29 mouse cellular contexts compared by ENCODE assay signal in the genomic region with DNA sequence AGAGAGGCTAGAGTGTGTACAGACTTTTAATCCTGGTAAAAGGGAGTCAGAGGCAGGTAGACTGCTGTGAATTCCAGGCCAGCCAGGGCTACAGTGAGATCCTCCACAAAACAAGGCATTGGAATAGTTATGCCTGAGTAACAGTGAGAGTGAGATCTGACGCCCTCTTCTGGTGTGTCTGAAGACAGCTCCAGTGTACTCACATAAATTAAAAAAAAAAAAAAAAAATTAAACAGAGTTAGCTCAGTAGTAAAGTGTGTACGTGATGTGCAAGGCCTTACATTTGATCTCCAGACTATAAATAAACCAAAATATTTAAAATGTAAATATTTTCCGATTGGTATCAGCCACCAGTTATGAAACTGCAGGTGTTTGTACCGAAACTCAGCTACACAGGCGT. TPM values are rescaled to one million over a fixed set of nuclear protein-coding genes. Genes with fewer than 3 reads are reported as not detected.
DNase-seq lines count a peak whose midpoint lies in the region; ATAC-seq and TF ChIP-seq lines count a peak whose summit lies in the region.
"Had no signal": no experiment of that assay in that cellular context is flagged by ENCODE, and none has a peak within 500 bp of the region (broad histone marks: within the 10 kb centered on the region; RNA-seq: fewer than 3 reads in every experiment).

No protein-coding gene starts in this region.

- H3K4me2 ChIP-seq in midbrain, postnatal 0 days (ENCODE audit: low read depth, low read length, poor library complexity, severe bottlenecking) = no peak overlapping the region
- no peak overlapping the region for H3K4me2 ChIP-seq in midbrain, embryonic 14.5 days (ENCODE audit: low read length)
- H3K4me2 ChIP-seq in stomach, postnatal 0 days (replicated peaks; ENCODE audit: low read depth) = no peak overlapping the region
- H3K4me2 ChIP-seq: embryonic facial prominence, embryonic 12.5 days; embryonic facial prominence, embryonic 15.5 days; forebrain, embryonic 12.5 days; forebrain, embryonic 15.5 days; heart, embryonic 13.5 days; hindbrain, embryonic 12.5 days; hindbrain, embryonic 15.5 days; intestine, embryonic 15.5 days had no signal

- no peak overlapping the region for H3K27ac ChIP-seq in heart, adult 2 months
- H3K27ac ChIP-seq in midbrain, postnatal 0 days (ENCODE audit: low read depth, low read length) = no peak overlapping the region
- H3K27ac ChIP-seq in midbrain, embryonic 14.5 days (replicated peaks; ENCODE audit: low read depth, low read length) = no peak overlapping the region
- no peak overlapping the region for H3K27ac ChIP-seq in MEL (ENCODE audit: control insufficient read depth, low read depth, low read length)
- no peak overlapping the region for H3K27ac ChIP-seq in forebrain, embryonic 10.5 days
- no peak overlapping the region for H3K27ac ChIP-seq in stomach, postnatal 0 days (replicated peaks)
- H3K27ac ChIP-seq: embryonic facial prominence, embryonic 12.5 days; embryonic facial prominence, embryonic 15.5 days; forebrain, embryonic 12.5 days; forebrain, embryonic 15.5 days; heart, embryonic 10.5 days; heart, embryonic 13.5 days; hindbrain, embryonic 12.5 days; hindbrain, embryonic 15.5 days; intestine, embryonic 15.5 days had no signal

- no peaks in the 10 kb centered on the region for H3K79me2 ChIP-seq in heart, adult 2 months (replicated peaks; ENCODE audit: control insufficient read depth, insufficient read depth, low read length)
- H3K79me2 ChIP-seq in MEL (ENCODE audit: control insufficient read depth, insufficient read depth, low read length, poor library complexity) = peaks cover 34% of the 10 kb centered on the region

- no peaks in the 10 kb centered on the region for H3K9me3 ChIP-seq in midbrain, postnatal 0 days (ENCODE audit: low read length)
- no peaks in the 10 kb centered on the region for H3K9me3 ChIP-seq in midbrain, embryonic 14.5 days (ENCODE audit: control insufficient read depth, low read length)
- H3K9me3 ChIP-seq in MEL (replicated peaks; ENCODE audit: insufficient read depth, low read length) = no peaks in the 10 kb centered on the region
- H3K9me3 ChIP-seq in forebrain, embryonic 10.5 days = no peaks in the 10 kb centered on the region
- no peaks in the 10 kb centered on the region for H3K9me3 ChIP-seq in stomach, postnatal 0 days (ENCODE audit: control insufficient read depth, low read length)
- H3K9me3 ChIP-seq: embryonic facial prominence, embryonic 12.5 days; embryonic facial prominence, embryonic 15.5 days; forebrain, embryonic 12.5 days; forebrain, embryonic 15.5 days; G1E; heart, embryonic 10.5 days; heart, embryonic 13.5 days; hindbrain, embryonic 12.5 days; hindbrain, embryonic 15.5 days; intestine, embryonic 15.5 days had no signal

- H3K27me3 ChIP-seq in heart, adult 2 months (ENCODE audit: control insufficient read depth, insufficient read depth, low read length) = no peaks in the 10 kb centered on the region
- no peaks in the 10 kb centered on the region for H3K27me3 ChIP-seq in midbrain, postnatal 0 days (ENCODE audit: insufficient read depth, low read length)
- no peaks in the 10 kb centered on the region for H3K27me3 ChIP-seq in midbrain, embryonic 14.5 days (ENCODE audit: control insufficient read depth, insufficient read depth, low read length)
- no peaks in the 10 kb centered on the region for H3K27me3 ChIP-seq in MEL (ENCODE audit: control insufficient read depth in 1 of 2, insufficient read depth in 2 of 2, low read length in 2 of 2)
- H3K27me3 ChIP-seq in forebrain, embryonic 10.5 days (ENCODE audit: poor library complexity, severe bottlenecking) = no peaks in the 10 kb centered on the region
- no peaks in the 10 kb centered on the region for H3K27me3 ChIP-seq in stomach, postnatal 0 days (ENCODE audit: control insufficient read depth, insufficient read depth, low read length)
- H3K27me3 ChIP-seq: embryonic facial prominence, embryonic 12.5 days; embryonic facial prominence, embryonic 15.5 days; forebrain, embryonic 12.5 days; forebrain, embryonic 15.5 days; heart, embryonic 13.5 days; hindbrain, embryonic 12.5 days; hindbrain, embryonic 15.5 days; intestine, embryonic 15.5 days had no signal

- TF ChIP-seq CTCF in heart, adult 2 months (IDR thresholded peaks at IDR 0.05) = 0 out of 2 replicates have a peak, but pooled peaks have one; percentile 8
- peak; percentile 22 for TF ChIP-seq CTCF in midbrain, postnatal 0 days (IDR thresholded peaks at IDR 0.05)
- TF ChIP-seq CTCF in MEL (IDR thresholded peaks at IDR 0.05 in 2 of 3, conservative IDR thresholded peaks at IDR 0.05 in 1 of 3; ENCODE audit: control insufficient read depth in 1 of 3, insufficient read depth in 1 of 3, low read depth in 2 of 3, low read length in 3 of 3, poor library complexity in 1 of 3, severe bottlenecking in 1 of 3) = peak in 1 of 3 experiments; percentile 24; a peak in 3 of 6 replicates
- no peak; the same call in 1 of the 2 replicates for TF ChIP-seq CTCF in stomach, postnatal 0 days (IDR thresholded peaks at IDR 0.05; ENCODE audit: low read depth)

- no peak for ATAC-seq in midbrain, postnatal 0 days (ENCODE audit: low FRiP score)
- ATAC-seq in midbrain, embryonic 14.5 days (ENCODE audit: low FRiP score, low TSS enrichment) = no peak
- no peak for ATAC-seq in stomach, postnatal 0 days (ENCODE audit: low FRiP score, low TSS enrichment)
- ATAC-seq: activated CD4-positive, CD25-positive, alpha-beta regulatory T cell, adult 4 months; forebrain, embryonic 15.5 days; intestine, embryonic 15.5 days had no signal

- intact Hi-C loops in heart, adult 2 months (cut with DNase I) = no loop called here
- intact Hi-C loops in heart, postnatal 36 days (cut with DNase I) = no loop called here

- H3K9ac ChIP-seq in heart, adult 2 months (ENCODE audit: low read depth, low read length) = no peak overlapping the region
- no peak overlapping the region for H3K9ac ChIP-seq in midbrain, postnatal 0 days (replicated peaks; ENCODE audit: low read length, poor library complexity, severe bottlenecking)
- H3K9ac ChIP-seq in midbrain, embryonic 14.5 days (replicated peaks; ENCODE audit: low read length) = no peak overlapping the region
- H3K9ac ChIP-seq in MEL (ENCODE audit: control insufficient read depth, low read depth, low read length, poor library complexity, severe bottlenecking) = no peak overlapping the region
- no peak overlapping the region for H3K9ac ChIP-seq in stomach, postnatal 0 days (ENCODE audit: low read length)
- H3K9ac ChIP-seq: embryonic facial prominence, embryonic 12.5 days; embryonic facial prominence, embryonic 15.5 days; forebrain, embryonic 12.5 days; forebrain, embryonic 15.5 days; heart, embryonic 13.5 days; hindbrain, embryonic 12.5 days; hindbrain, embryonic 15.5 days; intestine, embryonic 15.5 days had no signal

- no peak for TF ChIP-seq POLR2A in heart, adult 2 months (IDR thresholded peaks at IDR 0.05; ENCODE audit: insufficient read depth, low read depth, low read length)
- no peak for TF ChIP-seq POLR2A in MEL (IDR thresholded peaks at IDR 0.05; ENCODE audit: control insufficient read depth in 1 of 2, insufficient read depth in 1 of 2, low read depth in 1 of 2, low read length in 2 of 2, poor library complexity in 1 of 2)

- H3K4me1 ChIP-seq in heart, adult 2 months (ENCODE audit: control insufficient read depth, insufficient read depth, low read length) = no peaks in the 10 kb centered on the region
- H3K4me1 ChIP-seq in midbrain, postnatal 0 days (ENCODE audit: insufficient read depth, low read length) = peaks cover 6% of the 10 kb centered on the region; the same call in 1 of the 2 replicates
- H3K4me1 ChIP-seq in midbrain, embryonic 14.5 days (ENCODE audit: control insufficient read depth, insufficient read depth, low read length) = peaks cover 10% of the 10 kb centered on the region
- peaks cover 4 to 9% of the 10 kb centered on the region in 2 experiments for H3K4me1 ChIP-seq in MEL (ENCODE audit: control insufficient read depth in 1 of 2, insufficient read depth in 2 of 2, low read length in 2 of 2)
- peaks cover 14% of the 10 kb centered on the region for H3K4me1 ChIP-seq in forebrain, embryonic 10.5 days
- H3K4me1 ChIP-seq in stomach, postnatal 0 days (replicated peaks; ENCODE audit: control insufficient read depth, insufficient read depth) = no peaks in the 10 kb centered on the region

- TF ChIP-seq EP300 in heart, adult 2 months (IDR thresholded peaks at IDR 0.05; ENCODE audit: insufficient read depth, low read depth, low read length) = no peak
- TF ChIP-seq EP300 in MEL (IDR thresholded peaks at IDR 0.05; ENCODE audit: low read depth in 1 of 2, low read length in 2 of 2) = no peak
- TF ChIP-seq EP300 in stomach, postnatal 0 days (optimal IDR thresholded peaks at IDR 0.05) = no peak

- 80% methylated on average over 5 of the region's 5 CpGs for WGBS in heart, adult 2 months
- 78% methylated on average over 5 of the region's 5 CpGs for WGBS in midbrain, postnatal 0 days
- WGBS in midbrain, embryonic 14.5 days = 84% methylated on average over 5 of the region's 5 CpGs
- WGBS in forebrain, embryonic 10.5 days = 86% methylated on average over 5 of the region's 5 CpGs
- 62% methylated on average over 5 of the region's 5 CpGs for WGBS in stomach, postnatal 0 days

- TF ChIP-seq RAD21 in MEL (IDR thresholded peaks at IDR 0.05; ENCODE audit: low read depth, low read length) = no peak

- no peaks in the 10 kb centered on the region; the same call in 1 of the 2 replicates for H3K36me3 ChIP-seq in heart, adult 2 months (ENCODE audit: control insufficient read depth, insufficient read depth, low read length)
- H3K36me3 ChIP-seq in midbrain, postnatal 0 days (ENCODE audit: insufficient read depth, low read length) = peaks cover 46% of the 10 kb centered on the region
- H3K36me3 ChIP-seq in midbrain, embryonic 14.5 days (ENCODE audit: control insufficient read depth, insufficient read depth, low read length) = peaks cover 62% of the 10 kb centered on the region
- peaks cover 21% of the 10 kb centered on the region in 2 experiments for H3K36me3 ChIP-seq in MEL (ENCODE audit: control insufficient read depth in 1 of 2, insufficient read depth in 2 of 2, low read length in 2 of 2)
- H3K36me3 ChIP-seq in forebrain, embryonic 10.5 days (replicated peaks) = peaks cover 77% of the 10 kb centered on the region
- H3K36me3 ChIP-seq in stomach, postnatal 0 days (ENCODE audit: control insufficient read depth, insufficient read depth, low read length) = peaks cover 5% of the 10 kb centered on the region; the same call in 1 of the 2 replicates

- no peak overlapping the region for H3K4me3 ChIP-seq in heart, adult 2 months
- no peak overlapping the region for H3K4me3 ChIP-seq in midbrain, postnatal 0 days (ENCODE audit: low read depth, low read length)
- H3K4me3 ChIP-seq in midbrain, embryonic 14.5 days (replicated peaks; ENCODE audit: low read depth, low read length) = no peak overlapping the region
- H3K4me3 ChIP-seq in MEL (ENCODE audit: control insufficient read depth in 1 of 2, insufficient read depth in 1 of 2, low read depth in 2 of 2, low read length in 2 of 2) = no peak overlapping the region
- H3K4me3 ChIP-seq in forebrain, embryonic 10.5 days = no peak overlapping the region
- H3K4me3 ChIP-seq in stomach, postnatal 0 days (ENCODE audit: low read depth, low read length) = no peak overlapping the region
- H3K4me3 ChIP-seq: embryonic facial prominence, embryonic 12.5 days; embryonic facial prominence, embryonic 15.5 days; forebrain, embryonic 12.5 days; forebrain, embryonic 15.5 days; heart, embryonic 10.5 days; heart, embryonic 13.5 days; hindbrain, embryonic 12.5 days; hindbrain, embryonic 15.5 days; intestine, embryonic 15.5 days had no signal

- no peak for DNase-seq in heart, adult 2 months
- no peak for DNase-seq in heart, postnatal 36 days
- no peak for DNase-seq in midbrain, postnatal 0 days (ENCODE audit: low spot score)
- DNase-seq in midbrain, embryonic 14.5 days = no peak
- DNase-seq in MEL (ENCODE audit: low read depth, low spot score) = peak; percentile 14
- no peak for DNase-seq in forebrain, embryonic 10.5 days (ENCODE audit: extremely low spot score, low spot score)
- DNase-seq in right cerebral cortex, postnatal 14 days = no peak
- no peak for DNase-seq in stomach, postnatal 0 days (ENCODE audit: low spot score)
- DNase-seq: adrenal gland, adult 8-10 months; adrenal gland, postnatal 36 days; B cell, adult 2 months; cerebellum, adult 18-20 months; cerebellum, adult 9-10 months; cerebellum, postnatal 14 days; gastrocnemius, postnatal 25 days; heart, adult 18-20 months; heart, postnatal 14 days had no signal

RNA-seq across cellular contexts. Expression of a gene that starts 4.3 kb away (rescaled TPM):
- total RNA-seq in heart, adult 2 months (2021) = 1 to 10 TPM; 2.1 to 2.9 TPM
- 3.0 and 3.8 TPM in 2 replicates for polyA plus RNA-seq in heart, adult 2 months (2012; rRNA removed)
- total RNA-seq in heart, postnatal 36 days (2021) = 1 to 10 TPM; 2.1 to 3.6 TPM
- total RNA-seq in midbrain, postnatal 0 days (2014; rRNA removed) = 17.4 and 39.4 TPM in 2 replicates
- 12.2 and 13.3 TPM in 2 replicates for polyA plus RNA-seq in midbrain, postnatal 0 days (2015; fragmentation: Nextera tagmentation; extraction: Ambion mirVana)
- 23.9 and 25.4 TPM in 2 replicates for polyA plus RNA-seq in midbrain, embryonic 14.5 days (2014; fragmentation: Nextera tagmentation; extraction: Ambion mirVana)
- 16.3 and 22.7 TPM in 2 replicates for total RNA-seq in MEL (2012; rRNA removed)
- 10 to 100 TPM in 1 of 2 experiments, not detected in 1; 32.2 TPM for polyA plus RNA-seq in MEL (2012; ENCODE audit: insufficient read depth in 1 of 2, insufficient read length in 2 of 2, low read depth in 1 of 2, low replicate concordance in 2 of 2, missing spikeins in 1 of 2)
- polyA plus RNA-seq in forebrain, embryonic 10.5 days (2016; fragmentation: Nextera tagmentation; extraction: Ambion mirVana) = 26.0 and 26.7 TPM in 2 replicates
- polyA plus RNA-seq in stomach, postnatal 0 days (2015; fragmentation: Nextera tagmentation; extraction: Ambion mirVana) = 5.4 and 6.3 TPM in 2 replicates

RNA-seq across cellular contexts. Expression of a gene that starts 4.3 kb away (rescaled TPM):
- 10 to 100 TPM; 77.2 to 78.2 TPM for total RNA-seq in heart, adult 2 months (2021)
- 33.9 and 34.6 TPM in 2 replicates for polyA plus RNA-seq in heart, adult 2 months (2012; rRNA removed)
- 10 to 100 TPM; 81.3 to 84.8 TPM for total RNA-seq in heart, postnatal 36 days (2021)
- 37.1 and 74.5 TPM in 2 replicates for total RNA-seq in midbrain, postnatal 0 days (2014; rRNA removed)
- 169 and 180 TPM in 2 replicates for polyA plus RNA-seq in midbrain, postnatal 0 days (2015; fragmentation: Nextera tagmentation; extraction: Ambion mirVana)
- polyA plus RNA-seq in midbrain, embryonic 14.5 days (2014; fragmentation: Nextera tagmentation; extraction: Ambion mirVana) = 160 and 171 TPM in 2 replicates
- 110 and 135 TPM in 2 replicates for total RNA-seq in MEL (2012; rRNA removed)
- polyA plus RNA-seq in MEL (2012; ENCODE audit: insufficient read depth in 1 of 2, insufficient read length in 2 of 2, low read depth in 1 of 2, low replicate concordance in 2 of 2, missing spikeins in 1 of 2) = 100 to 1,000 TPM in 1 of 2 experiments, not detected in 1; 135 TPM
- 202 and 217 TPM in 2 replicates for polyA plus RNA-seq in forebrain, embryonic 10.5 days (2016; fragmentation: Nextera tagmentation; extraction: Ambion mirVana)
- 185 and 186 TPM in 2 replicates for polyA plus RNA-seq in stomach, postnatal 0 days (2015; fragmentation: Nextera tagmentation; extraction: Ambion mirVana)

RNA-seq across cellular contexts. Expression of a gene that starts 26.7 kb away (rescaled TPM):
- total RNA-seq in heart, adult 2 months (2021) = 1 to 10 TPM; 8.3 to 9.0 TPM
- polyA plus RNA-seq in heart, adult 2 months (2012; rRNA removed) = 6.9 and 12.5 TPM in 2 replicates
- 10 to 100 TPM; 11.0 to 13.2 TPM for total RNA-seq in heart, postnatal 36 days (2021)
- total RNA-seq in midbrain, postnatal 0 days (2014; rRNA removed) = 7.3 and 10.8 TPM in 2 replicates
- 6.4 and 8.7 TPM in 2 replicates for polyA plus RNA-seq in midbrain, postnatal 0 days (2015; fragmentation: Nextera tagmentation; extraction: Ambion mirVana)
- polyA plus RNA-seq in midbrain, embryonic 14.5 days (2014; fragmentation: Nextera tagmentation; extraction: Ambion mirVana) = 11.1 and 16.0 TPM in 2 replicates
- 14.2 and 15.1 TPM in 2 replicates for total RNA-seq in MEL (2012; rRNA removed)
- 10 to 100 TPM in 1 of 2 experiments, not detected in 1; 26.4 TPM for polyA plus RNA-seq in MEL (2012; ENCODE audit: insufficient read depth in 1 of 2, insufficient read length in 2 of 2, low read depth in 1 of 2, low replicate concordance in 2 of 2, missing spikeins in 1 of 2)
- 32.8 and 36.0 TPM in 2 replicates for polyA plus RNA-seq in forebrain, embryonic 10.5 days (2016; fragmentation: Nextera tagmentation; extraction: Ambion mirVana)
- 13.0 and 13.6 TPM in 2 replicates for polyA plus RNA-seq in stomach, postnatal 0 days (2015; fragmentation: Nextera tagmentation; extraction: Ambion mirVana)

RNA-seq across cellular contexts. Expression of a gene that starts 51.4 kb away (rescaled TPM):
- total RNA-seq in heart, adult 2 months (2021) = 10 to 100 TPM; 22.1 to 24.2 TPM
- polyA plus RNA-seq in heart, adult 2 months (2012; rRNA removed) = 7.1 and 11.8 TPM in 2 replicates
- total RNA-seq in heart, postnatal 36 days (2021) = 10 to 100 TPM; 21.6 to 27.8 TPM
- total RNA-seq in midbrain, postnatal 0 days (2014; rRNA removed) = 1.1 and 2.0 TPM in 2 replicates
- polyA plus RNA-seq in midbrain, postnatal 0 days (2015; fragmentation: Nextera tagmentation; extraction: Ambion mirVana) = 0.83 and 0.91 TPM in 2 replicates
- polyA plus RNA-seq in midbrain, embryonic 14.5 days (2014; fragmentation: Nextera tagmentation; extraction: Ambion mirVana) = 0.09 TPM in 1 of 2 replicates, not detected in the other
- total RNA-seq in MEL (2012; rRNA removed) = 0.04 and 0.10 TPM in 2 replicates
- polyA plus RNA-seq in MEL (2012; ENCODE audit: insufficient read depth in 1 of 2, insufficient read length in 2 of 2, low read depth in 1 of 2, low replicate concordance in 2 of 2, missing spikeins in 1 of 2) = under 1 TPM in 1 of 2 experiments, not detected in 1; 0.13 TPM
- 0.23 and 0.41 TPM in 2 replicates for polyA plus RNA-seq in forebrain, embryonic 10.5 days (2016; fragmentation: Nextera tagmentation; extraction: Ambion mirVana)
- polyA plus RNA-seq in stomach, postnatal 0 days (2015; fragmentation: Nextera tagmentation; extraction: Ambion mirVana) = 6.4 and 6.7 TPM in 2 replicates
- total RNA-seq: common myeloid progenitor, adult 5-6 weeks had no signal
- polyA plus RNA-seq: G1E had no signal
